Mouse (Mus musculus): Measurements from ENCODE around the gene Krt76.

The Krt76 gene

DNA sequence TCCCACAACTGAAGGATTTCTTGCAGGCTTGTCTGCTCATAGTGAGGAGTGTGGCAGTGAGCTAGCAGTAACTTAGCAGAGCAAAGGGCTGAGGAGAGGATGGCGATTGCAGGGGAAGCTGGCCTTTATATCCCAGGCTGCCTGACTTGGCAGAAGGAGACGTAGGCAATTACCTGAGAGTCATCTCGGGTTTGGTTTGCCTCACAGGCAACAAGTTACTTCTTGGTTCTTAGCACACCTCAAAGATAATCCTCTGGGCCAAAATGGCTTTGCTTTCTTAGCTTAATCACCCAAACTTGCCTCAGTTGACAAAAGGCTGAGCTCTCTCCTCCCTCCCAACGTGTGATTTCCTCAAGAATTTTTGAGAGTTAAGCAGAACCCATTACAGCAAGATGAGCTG lies at the start of gene Krt76:
Gene Krt76, minus strand, starts transcription at position 101 of the 400 bp plus-strand sequence.
- DNase-seq (ENCODE audit: low spot score in 2 of 2) = no peak

DNA sequence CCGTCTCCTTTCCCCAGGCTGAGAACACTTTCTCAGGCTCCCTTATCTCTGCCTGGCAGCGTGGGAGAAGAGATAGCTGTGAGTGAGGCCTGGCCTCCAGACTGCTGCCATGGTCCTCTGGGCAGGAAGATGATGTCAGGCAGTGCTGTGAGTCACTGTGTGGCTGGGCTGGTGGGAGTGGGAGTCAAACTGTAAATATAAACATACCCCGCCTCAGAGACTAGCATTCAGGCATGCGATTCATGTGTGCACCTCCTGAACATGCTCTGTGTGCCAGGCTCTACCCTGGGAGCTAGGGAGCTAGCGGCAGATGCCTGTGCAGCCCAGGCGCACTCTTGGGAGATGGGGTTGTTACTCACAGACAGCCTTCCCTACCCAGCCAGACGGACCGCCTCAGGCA lies 49.2 kb upstream of the Krt76 start:
- peak; percentile 15 to 18 for DNase-seq (ENCODE audit: low spot score in 2 of 2)

DNA sequence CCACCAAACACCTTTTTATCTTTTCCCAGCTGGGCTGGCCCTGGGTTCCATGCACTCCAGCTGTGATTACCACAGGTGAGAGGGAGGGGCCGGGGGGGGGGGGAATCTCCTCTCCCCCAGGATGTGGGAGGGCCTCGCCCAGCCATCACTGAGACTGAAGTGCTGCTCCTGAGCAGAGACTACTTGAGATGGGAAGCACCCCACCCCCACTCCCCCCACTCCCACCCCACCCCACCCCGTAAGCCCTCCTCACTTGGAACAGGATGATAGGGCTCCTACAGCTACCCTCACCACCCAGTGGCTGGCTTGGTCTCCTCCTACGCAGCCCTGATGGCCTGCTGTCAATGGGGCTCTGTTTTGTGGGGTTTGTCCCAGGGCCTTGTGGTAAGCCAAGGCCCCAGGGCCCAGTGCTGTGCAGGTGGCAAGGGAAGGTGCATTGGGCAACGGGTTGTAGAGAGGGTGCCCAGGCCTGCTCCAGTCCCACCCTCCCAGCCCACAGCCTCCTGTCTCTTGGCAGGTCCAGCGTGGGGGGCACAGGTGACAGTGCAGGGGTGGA lies 47.6 kb upstream of the Krt76 start, which contains the start of gene Krt79:
Gene Krt79, minus strand, starts transcription at position 51 of the 556 bp plus-strand sequence.
- DNase-seq (ENCODE audit: low spot score in 2 of 2) = no peak

DNA sequence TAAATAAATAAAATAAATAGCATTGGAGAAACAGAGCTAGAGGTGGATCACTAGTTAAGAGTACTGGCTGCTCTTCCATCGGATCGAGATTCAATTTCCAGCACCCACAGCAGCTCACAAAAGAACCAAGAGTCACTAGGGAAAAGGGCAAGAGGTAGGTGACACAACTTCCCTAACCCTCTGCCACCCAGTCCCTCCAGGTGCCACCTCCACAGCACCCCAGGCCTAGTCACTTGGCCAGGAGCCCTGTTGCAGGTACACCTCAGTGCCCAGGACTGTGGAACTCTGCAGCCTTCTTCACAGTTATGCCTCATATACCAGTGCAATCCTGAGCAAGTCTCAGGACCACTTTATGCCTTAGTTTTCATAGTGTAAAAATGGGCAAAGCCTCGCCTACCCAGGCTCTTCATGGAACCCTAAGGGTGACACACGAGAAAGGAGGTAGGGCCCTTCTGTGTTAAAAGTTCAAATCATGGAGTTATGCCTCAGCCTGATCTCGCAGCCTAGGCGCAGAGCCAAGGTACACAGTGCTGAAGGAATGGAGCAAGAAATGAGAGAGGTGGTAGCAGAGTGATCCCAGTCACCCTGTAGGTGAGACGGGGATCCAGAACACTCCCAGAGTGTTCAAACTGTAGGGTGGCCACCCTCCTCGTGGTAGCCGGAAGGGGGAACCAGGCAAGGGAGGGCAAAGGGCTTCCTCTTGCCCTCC lies 46.0 kb upstream of the Krt76 start:
- no peak for DNase-seq (ENCODE audit: low spot score in 2 of 2)

DNA sequence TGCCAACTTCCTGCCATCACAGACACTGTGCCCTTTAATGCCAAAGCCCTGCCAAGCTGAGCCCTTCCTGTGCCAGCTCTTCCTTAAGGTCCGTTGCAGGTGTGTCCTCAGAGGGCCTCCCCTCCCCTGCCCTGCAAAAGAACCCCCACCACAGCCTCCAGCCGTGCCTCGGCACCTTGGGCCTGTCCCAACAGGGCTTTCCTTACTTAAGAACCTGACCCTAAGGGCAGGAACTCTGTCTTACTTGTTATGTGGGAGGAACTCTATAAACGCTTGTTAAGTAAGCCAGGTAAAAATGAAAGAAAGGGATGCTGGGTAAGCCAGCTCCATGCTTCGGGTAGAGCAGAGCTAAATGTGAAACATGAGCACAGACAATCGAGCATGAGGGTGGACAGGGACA lies 40.3 kb upstream of the Krt76 start:
- DNase-seq (ENCODE audit: low spot score in 2 of 2) = no peak

DNA sequence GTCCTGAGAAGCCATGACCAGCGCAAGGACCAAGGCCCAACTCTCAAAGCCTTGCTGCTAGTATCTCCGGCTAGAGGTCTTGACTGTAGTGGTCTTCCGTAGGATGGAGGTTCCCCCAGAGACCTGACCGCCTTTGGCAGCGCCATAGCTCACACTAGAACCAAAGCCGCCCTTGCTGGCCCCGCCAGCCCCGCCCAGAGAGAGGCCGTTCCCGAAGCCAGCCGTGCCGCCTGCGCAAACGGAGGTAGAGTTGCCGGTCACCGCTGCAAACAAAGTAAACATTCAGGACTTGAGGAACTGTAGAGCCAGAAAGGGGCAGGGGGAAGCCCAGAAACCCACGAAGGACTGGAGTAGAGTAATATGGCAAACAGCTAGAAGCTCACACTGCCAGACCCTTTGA lies 36.9 kb upstream of the Krt76 start:
- no peak for DNase-seq (ENCODE audit: low spot score in 2 of 2)

DNA sequence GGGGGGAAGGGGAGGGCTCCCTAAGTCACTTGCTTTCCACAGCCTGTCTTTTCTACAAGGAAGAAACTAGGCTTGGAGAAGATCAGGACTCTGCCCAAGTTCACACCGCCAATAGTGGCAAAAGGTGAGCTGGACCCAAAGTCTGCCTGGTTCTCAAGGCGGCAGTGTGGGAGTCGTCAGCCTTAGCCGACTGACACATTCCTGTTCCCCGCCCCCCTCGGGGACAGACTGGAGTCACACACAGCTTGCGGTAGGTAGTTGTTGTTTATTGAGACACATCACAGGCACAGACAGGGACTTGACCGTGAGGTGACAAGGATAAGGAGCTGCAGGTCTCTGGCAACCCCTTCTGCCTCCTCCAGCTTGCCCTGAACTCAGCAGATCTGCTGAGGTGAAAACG lies 36.4 kb upstream of the Krt76 start:
- DNase-seq (ENCODE audit: low spot score in 2 of 2) = no peak

DNA sequence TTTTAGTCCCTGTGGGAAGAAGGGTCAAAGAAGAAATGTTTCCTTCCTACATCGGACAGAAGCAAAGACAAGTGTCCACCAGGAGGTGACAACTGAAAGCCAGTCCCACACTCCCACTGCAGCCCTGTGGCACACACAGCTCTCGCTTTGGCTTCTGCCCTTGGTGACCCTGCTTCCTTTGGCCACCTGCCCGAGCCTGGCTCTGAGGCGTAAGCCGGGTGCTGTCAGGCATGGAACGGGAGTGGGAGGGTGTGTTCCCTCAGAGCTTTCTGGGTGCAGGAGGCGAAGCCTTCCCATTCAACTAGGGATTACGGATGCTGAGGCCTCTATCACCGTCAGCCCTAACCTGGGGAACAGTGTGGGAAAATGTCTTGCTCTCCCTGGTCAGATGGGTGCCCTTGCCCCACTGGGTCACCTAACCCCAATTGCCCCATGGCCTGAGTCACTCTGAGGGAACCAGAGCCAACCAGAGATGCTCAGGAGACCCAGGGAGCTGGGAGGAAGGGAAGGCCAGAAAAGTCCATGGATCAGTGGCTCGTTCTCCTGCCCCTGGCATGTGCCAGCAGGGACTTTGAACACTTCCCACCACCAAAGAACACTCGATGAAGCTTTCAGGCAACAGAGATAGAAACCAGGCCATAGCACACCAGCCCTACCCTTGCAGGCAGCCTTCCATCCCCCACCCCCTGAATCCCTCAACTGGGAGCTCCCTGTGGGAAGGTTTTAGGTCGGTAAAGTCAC lies 34.8 kb upstream of the Krt76 start:
- no peak for DNase-seq (ENCODE audit: low spot score in 2 of 2)

DNA sequence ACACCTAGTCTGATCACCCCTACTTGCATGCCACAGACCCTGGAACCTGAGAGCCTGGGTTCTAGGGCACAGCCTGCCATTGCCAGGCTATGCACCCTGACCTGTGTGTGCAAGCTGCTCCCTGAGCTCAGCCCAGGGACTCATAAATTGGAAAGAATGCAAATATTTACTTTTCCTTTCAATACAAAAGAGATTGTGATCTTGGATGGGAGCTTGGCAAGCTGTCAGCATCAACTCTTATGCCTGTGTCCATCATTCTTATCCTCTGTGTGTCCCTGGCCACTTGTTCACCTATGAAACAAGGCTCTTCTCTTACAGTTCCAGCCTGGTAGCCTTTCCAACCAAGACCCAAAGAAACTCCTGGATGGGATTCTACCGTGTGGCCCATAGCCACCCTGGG lies 32.3 kb upstream of the Krt76 start:
- DNase-seq (ENCODE audit: low spot score in 2 of 2) = no peak

DNA sequence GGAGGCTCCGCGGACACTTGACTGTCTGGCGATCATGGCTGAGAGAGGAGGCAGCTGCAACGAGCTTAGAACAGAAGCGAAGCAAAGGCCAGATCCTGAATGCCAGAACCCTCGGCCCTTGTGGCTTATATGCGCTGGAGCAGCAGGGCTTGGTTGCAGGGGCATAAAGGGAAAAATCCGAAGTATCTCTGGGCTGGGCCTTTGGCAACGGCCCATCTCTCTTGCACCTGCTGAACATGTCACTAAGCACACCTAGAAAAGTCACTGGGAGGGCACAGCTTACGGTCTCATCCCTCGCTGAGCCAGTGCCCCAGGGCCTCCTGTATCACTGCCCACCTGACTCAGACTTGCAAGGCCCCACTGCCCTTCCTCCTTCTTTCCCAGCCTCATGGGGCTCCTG lies 31.9 kb upstream of the Krt76 start, which contains the start of gene Krt4:
Gene Krt4, minus strand, starts transcription at position 101 of the 400 bp plus-strand sequence.
- DNase-seq (ENCODE audit: low spot score in 2 of 2) = no peak

DNA sequence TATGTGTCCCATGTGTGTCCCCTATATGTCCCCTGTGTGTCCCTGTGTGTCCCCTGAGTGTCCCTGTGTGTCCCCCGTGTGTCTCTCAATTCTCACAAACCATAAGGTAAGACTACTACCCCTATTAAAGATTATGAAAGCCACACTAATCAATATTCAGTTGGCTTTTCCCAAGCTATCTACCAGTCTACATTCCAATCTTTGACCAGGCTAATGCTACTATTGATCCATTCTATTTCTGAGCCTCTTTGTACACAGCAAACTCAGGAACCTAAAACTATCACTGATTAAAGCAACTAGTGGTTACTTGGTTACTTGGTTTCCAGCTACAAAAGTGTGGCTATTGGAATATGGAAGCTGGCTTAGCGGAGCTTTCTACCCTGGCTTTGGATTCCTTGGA lies 29.6 kb upstream of the Krt76 start:
- DNase-seq (ENCODE audit: low spot score in 2 of 2) = no peak

DNA sequence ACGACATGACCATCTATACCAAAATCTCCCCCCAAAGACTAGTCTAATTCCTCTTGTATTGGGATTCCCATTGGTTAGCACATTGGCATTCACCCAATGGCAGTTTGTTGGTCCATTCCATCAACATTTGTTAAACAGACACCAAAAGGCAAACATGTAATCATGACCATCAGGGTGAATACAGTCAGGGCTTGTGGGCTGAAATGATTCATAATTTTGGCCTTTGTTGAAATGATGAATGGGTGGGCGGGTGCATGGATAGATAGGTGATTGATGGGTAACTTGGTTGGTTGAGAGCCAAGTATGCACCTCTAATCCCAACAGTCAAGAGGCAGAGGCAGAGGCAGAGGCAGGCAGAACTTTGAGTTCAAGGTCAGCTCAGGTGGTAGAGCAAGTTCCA lies 23.4 kb upstream of the Krt76 start:
- no peak for DNase-seq (ENCODE audit: low spot score in 2 of 2)

DNA sequence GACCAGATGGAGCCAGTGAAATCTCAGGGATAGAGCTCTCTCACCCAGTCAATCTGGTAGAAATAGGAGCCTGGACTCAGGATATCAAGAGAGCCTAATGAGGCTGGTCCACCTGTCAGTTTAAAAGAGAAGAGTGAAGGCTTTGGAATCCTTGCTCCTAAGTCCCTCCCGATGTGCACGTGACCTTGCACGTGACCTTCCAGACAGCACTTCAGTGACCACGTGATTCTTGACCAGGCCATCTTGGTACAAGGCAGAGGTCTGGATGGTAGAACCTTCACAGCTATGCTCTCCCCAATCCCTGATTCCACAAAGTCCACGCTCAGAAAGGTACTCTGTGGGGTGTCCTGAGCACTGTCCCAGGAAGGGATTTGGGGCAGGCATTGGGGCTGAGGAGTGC lies 12.1 kb upstream of the Krt76 start:
- no peak for DNase-seq (ENCODE audit: low spot score in 2 of 2)

DNA sequence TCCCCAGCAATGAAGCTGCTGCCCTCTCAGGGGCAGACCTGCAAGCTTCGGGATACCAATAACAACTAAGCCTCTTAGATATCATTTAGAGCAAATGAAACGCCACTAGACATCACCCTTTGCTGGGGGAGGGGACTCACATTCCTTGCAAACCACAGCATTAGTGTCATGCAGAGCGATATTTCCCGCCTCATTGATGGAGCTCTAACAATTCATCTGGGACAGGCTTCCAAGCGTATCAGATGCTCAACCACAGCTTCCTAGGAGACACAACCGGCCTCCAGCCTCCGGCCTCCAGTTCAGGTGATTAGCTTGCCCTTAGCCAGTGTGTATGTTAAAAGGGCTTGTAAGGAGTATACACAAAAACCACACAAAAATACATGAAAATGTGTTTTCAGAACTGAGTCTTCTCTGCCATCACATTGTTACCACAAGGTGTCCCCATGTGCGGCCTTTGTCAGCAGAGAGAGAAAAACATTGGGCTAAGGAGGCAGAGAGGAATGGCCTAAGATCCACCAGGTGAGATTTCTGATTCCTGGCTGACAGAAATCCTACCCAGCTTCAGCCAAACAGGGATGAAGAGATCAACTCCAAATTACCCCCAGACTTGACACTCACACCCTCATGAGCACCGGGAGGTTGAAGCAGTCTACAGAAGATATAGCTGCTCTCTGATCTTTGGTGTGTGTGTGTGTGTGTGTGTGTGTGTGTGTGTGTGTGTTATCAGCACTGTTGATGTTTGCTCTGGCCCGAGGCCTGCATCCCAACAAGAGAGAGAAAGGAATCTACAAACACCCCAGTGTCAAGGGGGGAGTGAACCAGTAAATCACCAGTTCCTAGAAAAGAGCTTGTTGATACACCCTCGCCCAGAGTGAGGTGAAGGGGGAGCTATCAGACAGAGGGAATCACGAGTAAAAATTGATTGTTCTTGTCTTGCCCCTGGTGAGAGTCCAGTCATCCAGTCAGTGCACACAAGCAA lies 9.7 kb upstream of the Krt76 start:
- no peak for DNase-seq (ENCODE audit: low spot score in 2 of 2)

DNA sequence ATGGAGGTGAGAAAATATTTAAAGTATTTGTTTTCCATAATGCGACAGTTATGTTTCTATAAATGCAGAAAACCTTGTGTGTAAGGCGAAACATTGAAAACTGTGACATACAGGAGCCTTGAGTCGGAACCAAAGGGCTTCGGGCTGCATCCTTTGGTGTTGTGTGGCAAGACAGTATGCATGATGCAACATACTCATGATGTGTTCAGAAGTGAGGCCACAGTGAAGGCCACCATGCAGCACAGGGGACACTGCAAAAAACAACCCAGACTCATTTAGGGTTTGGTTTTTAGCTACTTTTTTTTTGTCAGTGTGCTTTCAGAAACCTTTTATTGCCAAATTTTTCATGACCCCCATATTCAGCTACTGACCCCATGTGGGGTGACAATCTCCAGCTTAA lies 2.5 kb upstream of the Krt76 start:
- DNase-seq (ENCODE audit: low spot score in 2 of 2) = no peak

DNA sequence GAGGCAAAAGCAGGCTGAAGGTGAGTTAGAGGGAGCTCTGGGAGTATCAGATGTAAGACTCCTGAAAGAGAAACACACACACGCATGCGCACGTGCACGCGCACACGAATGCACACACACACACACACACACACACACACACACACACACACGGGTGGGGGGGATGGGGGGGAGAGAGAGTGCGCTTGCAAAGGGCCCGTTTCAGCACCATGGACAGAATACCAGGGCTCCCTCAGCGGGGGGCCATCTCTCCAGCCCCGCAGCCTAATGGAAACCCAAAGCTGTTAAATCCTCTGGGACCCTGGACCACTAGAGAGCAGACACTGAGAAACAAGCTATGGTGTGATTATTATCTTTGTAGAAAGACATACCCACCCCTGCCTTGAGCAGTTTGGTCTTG lies 12.9 kb downstream of the Krt76 start:
- no peak for DNase-seq (ENCODE audit: low spot score in 2 of 2)

DNA sequence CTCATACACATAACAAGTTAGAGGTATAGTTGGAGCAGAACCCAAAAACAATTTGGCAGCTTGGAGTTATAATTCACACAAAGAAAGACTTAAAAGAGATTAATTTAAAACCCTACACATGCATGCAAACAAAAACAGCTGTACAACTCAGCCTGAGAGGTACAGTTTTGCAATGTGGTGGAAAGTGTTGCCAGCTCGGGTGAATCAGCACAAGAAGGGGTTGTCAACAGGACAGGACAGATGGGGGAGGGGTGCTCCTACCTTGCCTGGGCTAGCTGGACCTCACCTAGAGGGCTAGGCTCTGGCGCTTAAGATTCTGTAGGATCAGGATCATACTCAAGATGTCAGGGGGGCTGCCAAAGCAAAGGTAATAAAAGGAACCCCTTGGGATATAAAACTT lies 14.7 kb downstream of the Krt76 start:
- no peak for DNase-seq (ENCODE audit: low spot score in 2 of 2)

DNA sequence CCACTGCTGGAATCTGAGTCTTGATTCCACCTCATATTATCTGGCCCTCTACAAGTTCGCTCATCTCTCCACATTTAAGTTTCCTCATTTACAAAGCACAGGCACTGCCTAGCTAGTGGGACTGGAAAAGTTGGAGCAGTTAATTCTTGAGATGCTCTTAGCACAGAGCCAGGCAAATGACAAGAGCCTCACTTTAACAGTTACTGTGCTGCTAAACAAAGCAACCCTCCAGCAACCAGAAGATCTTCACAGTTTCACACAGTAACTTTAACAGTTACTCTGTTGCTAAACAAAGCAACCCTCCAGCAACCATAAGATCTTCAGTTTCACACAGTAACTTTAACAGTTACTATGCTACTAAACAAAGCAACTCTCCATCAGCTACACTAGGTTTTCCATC lies 18.3 kb downstream of the Krt76 start:
- DNase-seq (ENCODE audit: low spot score in 2 of 2) = no peak

DNA sequence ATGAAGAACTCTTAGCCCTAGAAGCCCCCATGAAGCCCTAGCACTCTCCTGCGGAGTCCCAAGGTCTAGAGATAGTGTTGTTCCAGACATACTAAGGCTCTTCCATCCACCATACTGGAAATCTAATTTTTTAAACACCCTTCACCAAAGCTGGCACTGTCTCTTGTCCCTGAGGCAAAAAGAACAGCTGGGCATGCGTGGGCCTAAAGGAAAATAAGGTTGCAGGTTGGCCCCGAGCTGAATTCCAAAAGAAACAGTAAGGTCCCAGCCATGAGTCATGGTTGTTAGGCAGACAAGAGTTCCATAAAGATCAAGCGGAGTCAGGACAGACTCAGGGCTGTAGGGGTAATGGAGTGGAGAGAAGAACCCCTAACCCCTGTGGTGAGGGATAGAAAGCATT lies 19.5 kb downstream of the Krt76 start:
- DNase-seq (ENCODE audit: low spot score in 2 of 2) = peak in 1 of 2 experiments; percentile 23

DNA sequence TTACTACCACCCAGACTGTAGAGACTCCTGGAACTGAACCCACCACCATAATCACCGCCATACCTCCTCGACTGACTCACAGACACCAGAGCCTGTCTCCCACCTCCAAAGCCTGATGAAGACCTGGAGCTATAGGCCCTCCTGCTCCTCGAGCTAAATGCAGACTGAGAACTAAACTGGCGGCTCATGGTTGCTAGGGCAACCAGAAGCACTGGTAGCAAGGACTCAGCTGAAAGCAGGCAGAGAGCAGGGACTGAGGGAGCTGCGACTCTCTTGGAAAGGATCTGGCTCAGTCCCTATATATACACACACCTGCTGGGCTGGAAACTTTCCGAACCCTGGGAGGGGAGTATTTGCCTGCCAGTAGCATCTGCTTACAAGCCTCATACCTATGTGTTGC lies 23.3 kb downstream of the Krt76 start, which contains the start of gene Krt77:
Gene Krt77, minus strand, starts transcription at position 275 of the 400 bp plus-strand sequence.
- peak; percentile 69 to 79 for DNase-seq (ENCODE audit: low spot score in 2 of 2)

DNA sequence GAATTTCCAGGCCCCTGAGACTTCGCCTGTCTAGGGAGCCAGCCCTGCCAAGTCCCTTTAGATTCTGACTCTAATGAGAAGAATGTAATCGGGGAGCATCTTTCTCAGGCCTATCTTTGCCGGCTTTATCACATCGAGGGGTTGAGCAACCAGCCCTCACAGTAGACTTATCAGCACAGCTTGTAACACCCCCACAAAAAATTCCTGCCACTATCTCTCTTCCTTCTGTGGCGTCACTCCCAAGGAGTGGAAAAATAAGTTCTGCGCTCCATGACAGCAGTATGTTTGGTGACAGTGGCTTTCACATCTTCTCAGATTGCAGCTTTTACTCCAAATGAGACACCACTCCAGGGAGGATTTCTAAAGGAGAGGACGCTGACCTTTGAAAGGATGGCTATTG lies 26.0 kb downstream of the Krt76 start:
- peak; percentile 50 to 52 for DNase-seq (ENCODE audit: low spot score in 2 of 2)
